Mouse (Mus musculus): ENCODE data around the gene Sebox. TPM values are rescaled to one million over a fixed set of nuclear protein-coding genes. Genes with fewer than 3 reads are reported as not detected.
A peak's percentile ranks its signal among the peaks of the same experiment; 100 is the strongest.
"Not testable (repeated sequence)": the region's sequence is repeated elsewhere in the genome, so short reads cannot be mapped to it uniquely, and the experiment has no call there.

Sebox gene
- polyA plus RNA-seq, 1 experiment from 2014 or later: 0.16 TPM

GRCm38 (mm10) chr11:78528714-78529113, 25.5 kb downstream of the Sebox start:
- H3K27ac ChIP-seq (ENCODE audit: low read depth): no peak overlapping the region
- no peak overlapping the region for H3K4me2 ChIP-seq (ENCODE audit: low read depth, low read length)
- TF ChIP-seq EP300 (IDR thresholded peaks at IDR 0.05; ENCODE audit: low read depth) (no peak), CTCF (IDR thresholded peaks at IDR 0.05; ENCODE audit: low read depth) (no peak)
- H3K4me1 ChIP-seq (ENCODE audit: insufficient read depth): no peaks in the 10 kb centered on the region
- H3K36me3 ChIP-seq (replicated peaks; ENCODE audit: insufficient read depth, low read length): peaks cover 42% of the 10 kb centered on the region
- 82% methylated on average over 9 of the region's 9 CpGs for WGBS (ENCODE audit: insufficient replicate concordance)
- DNase-seq: no peak
- H3K4me3 ChIP-seq (ENCODE audit: low read depth, low read length): no peak overlapping the region
- no peak overlapping the region for H3K9ac ChIP-seq (replicated peaks)
- no peaks in the 10 kb centered on the region for H3K27me3 ChIP-seq (ENCODE audit: insufficient read depth, low read length)
- H3K9me3 ChIP-seq (ENCODE audit: low read length): no peaks in the 10 kb centered on the region
- no peak for ATAC-seq

DNA sequence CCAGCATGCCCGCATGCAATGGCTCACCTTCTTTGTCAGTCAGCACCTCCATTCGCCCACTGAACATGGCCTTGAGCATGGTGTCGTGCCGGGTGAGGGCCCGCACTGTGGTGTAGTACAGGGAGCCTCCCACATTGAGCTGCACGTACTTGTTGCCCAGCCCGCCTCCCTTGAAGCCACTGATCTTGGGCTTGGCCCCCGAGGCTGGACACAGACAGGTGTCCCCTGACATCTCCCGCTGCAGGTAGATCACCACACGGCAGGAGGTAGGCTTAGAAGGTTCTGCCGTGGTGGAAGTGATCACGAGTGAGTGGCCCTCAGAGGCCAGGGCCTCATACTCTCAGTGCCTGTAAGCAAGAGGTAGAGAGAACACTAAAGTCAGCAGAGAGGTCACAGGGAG, 26.8 kb downstream of the Sebox start:
- H3K4me2 ChIP-seq (ENCODE audit: low read depth, low read length): no peak overlapping the region
- DNase-seq (no peak), ATAC-seq (no peak)
- no peaks in the 10 kb centered on the region for H3K27me3 ChIP-seq (ENCODE audit: insufficient read depth, low read length)
- H3K36me3 ChIP-seq (replicated peaks; ENCODE audit: insufficient read depth, low read length): peaks cover 31% of the 10 kb centered on the region
- no peak overlapping the region for H3K9ac ChIP-seq (replicated peaks)
- TF ChIP-seq EP300 (IDR thresholded peaks at IDR 0.05; ENCODE audit: low read depth): no peak
- TF ChIP-seq CTCF (IDR thresholded peaks at IDR 0.05; ENCODE audit: low read depth): no peak
- H3K27ac ChIP-seq (ENCODE audit: low read depth): peak overlapping the region; percentile 71; the same call in 1 of the 2 replicates
- no peaks in the 10 kb centered on the region for H3K9me3 ChIP-seq (ENCODE audit: low read length)
- no peak overlapping the region for H3K4me3 ChIP-seq (ENCODE audit: low read depth, low read length)
- peaks cover 5% of the 10 kb centered on the region for H3K4me1 ChIP-seq (ENCODE audit: insufficient read depth)
- WGBS (ENCODE audit: insufficient replicate concordance): 79% methylated on average over 12 of the region's 12 CpGs

DNA sequence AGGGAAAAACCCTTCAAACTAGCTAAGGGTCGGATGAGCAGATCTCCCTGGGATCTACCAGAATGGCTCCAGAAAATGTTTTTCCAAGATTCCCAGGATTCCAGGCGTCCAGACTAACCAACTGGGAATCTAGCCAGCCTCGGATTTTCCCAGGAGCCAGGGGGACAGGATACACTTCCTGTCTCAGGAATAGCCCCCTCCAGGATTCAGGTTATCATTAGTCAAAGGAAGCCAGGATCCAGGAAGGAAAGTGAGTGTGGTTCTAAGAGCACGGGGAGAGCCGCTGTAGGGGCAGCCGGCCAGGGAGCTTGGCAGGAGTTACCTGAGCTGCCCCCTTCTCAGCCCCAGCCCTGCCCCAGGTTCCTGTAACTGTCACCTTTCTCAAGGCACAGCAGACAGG, 27.8 kb downstream of the Sebox start:
- no peak overlapping the region for H3K4me2 ChIP-seq (ENCODE audit: low read depth, low read length)
- 0 out of 2 replicates have a peak, but pooled peaks have one; percentile 39 for TF ChIP-seq EP300 (IDR thresholded peaks at IDR 0.05; ENCODE audit: low read depth)
- no peak for TF ChIP-seq CTCF (IDR thresholded peaks at IDR 0.05; ENCODE audit: low read depth)
- no peaks in the 10 kb centered on the region for H3K27me3 ChIP-seq (ENCODE audit: insufficient read depth, low read length)
- DNase-seq: no peak
- no peak overlapping the region for H3K9ac ChIP-seq (replicated peaks)
- H3K9me3 ChIP-seq (ENCODE audit: low read length): no peaks in the 10 kb centered on the region
- H3K4me1 ChIP-seq (ENCODE audit: insufficient read depth): peaks cover 10% of the 10 kb centered on the region
- H3K4me3 ChIP-seq (ENCODE audit: low read depth, low read length): no peak overlapping the region
- peaks cover 26% of the 10 kb centered on the region for H3K36me3 ChIP-seq (replicated peaks; ENCODE audit: insufficient read depth, low read length)
- 61% methylated on average over 6 of the region's 6 CpGs for WGBS (ENCODE audit: insufficient replicate concordance)
- peak overlapping the region; percentile 71 for H3K27ac ChIP-seq (ENCODE audit: low read depth)
- no peak for ATAC-seq

- H3K4me3 ChIP-seq (ENCODE audit: low read depth, low read length); ATAC-seq; H3K4me2 ChIP-seq (ENCODE audit: low read depth, low read length); H3K27me3 ChIP-seq (ENCODE audit: insufficient read depth, low read length); DNase-seq; H3K27ac ChIP-seq (ENCODE audit: low read depth); H3K9ac ChIP-seq (replicated peaks); H3K9me3 ChIP-seq (ENCODE audit: low read length): not testable (repeated sequence)
- 73% methylated on average over 8 of the region's 10 CpGs for WGBS (ENCODE audit: insufficient replicate concordance)
- Histone ChIP-seq H3K36me3 (replicated peaks; ENCODE audit: insufficient read depth, low read length) (peaks cover 22% of the 10 kb centered on the region), H3K4me1 (ENCODE audit: insufficient read depth) (peaks cover 10% of the 10 kb centered on the region)
These were observed 28.3 kb downstream of the Sebox start for GRCm38 (mm10) chr11:78531515-78531914.

- WGBS (ENCODE audit: insufficient replicate concordance): 74% methylated on average over 4 of the region's 4 CpGs
- H3K27ac ChIP-seq (ENCODE audit: low read depth): no peak overlapping the region
- no peaks in the 10 kb centered on the region for H3K27me3 ChIP-seq (ENCODE audit: insufficient read depth, low read length)
- DNase-seq (no peak), ATAC-seq (no peak)
- H3K4me3 ChIP-seq (ENCODE audit: low read depth, low read length): no peak overlapping the region
- no peaks in the 10 kb centered on the region for H3K9me3 ChIP-seq (ENCODE audit: low read length)
- H3K36me3 ChIP-seq (replicated peaks; ENCODE audit: insufficient read depth, low read length): peaks cover 13% of the 10 kb centered on the region
- TF ChIP-seq EP300 (IDR thresholded peaks at IDR 0.05; ENCODE audit: low read depth) (no peak), CTCF (IDR thresholded peaks at IDR 0.05; ENCODE audit: low read depth) (peak; percentile 24; the same call in 1 of the 2 replicates)
- H3K4me1 ChIP-seq (ENCODE audit: insufficient read depth): peaks cover 25% of the 10 kb centered on the region
- H3K9ac ChIP-seq (replicated peaks): no peak overlapping the region
- peak overlapping the region; percentile 93; the same call in 1 of the 2 replicates for H3K4me2 ChIP-seq (ENCODE audit: low read depth, low read length)
These were observed 31.3 kb downstream of the Sebox start for GRCm38 (mm10) chr11:78534516-78534915.

- under 1% methylated on average over 23 of the region's 23 CpGs for WGBS (ENCODE audit: insufficient replicate concordance)
- TF ChIP-seq EP300 (IDR thresholded peaks at IDR 0.05; ENCODE audit: low read depth) (no peak), CTCF (IDR thresholded peaks at IDR 0.05; ENCODE audit: low read depth) (no peak)
- no peak for DNase-seq
- Histone ChIP-seq H3K4me2 (ENCODE audit: low read depth, low read length) (peak overlapping the region; percentile 93), H3K36me3 (replicated peaks; ENCODE audit: insufficient read depth, low read length) (peaks cover 20% of the 10 kb centered on the region), H3K9ac (replicated peaks) (peak overlapping the region; percentile 54), H3K9me3 (ENCODE audit: low read length) (no peaks in the 10 kb centered on the region), H3K27me3 (ENCODE audit: insufficient read depth, low read length) (no peaks in the 10 kb centered on the region), H3K27ac (ENCODE audit: low read depth) (peak overlapping the region; percentile 77), H3K4me1 (ENCODE audit: insufficient read depth) (peaks cover 25% of the 10 kb centered on the region), H3K4me3 (ENCODE audit: low read depth, low read length) (peak overlapping the region; percentile 80)
- no peak for ATAC-seq
These were observed 32.3 kb downstream of the Sebox start for GRCm38 (mm10) chr11:78535376-78536079.

All from liver, postnatal 0 days (tissue).